Mouse (Mus musculus) G1E (cell line): ENCODE data around the gene Otud7b.

Experiments
- CTCF ChIP-seq: IDR thresholded peaks from 2 replicates; pipeline ENCODE4 v1.5.1; 2012; ENCODE audit warnings: low read depth, low read length, inconsistent platforms, mixed read lengths
- GATA1 ChIP-seq: IDR thresholded peaks from 2 replicates; pipeline ENCODE4 v1.6.1; 2012; ENCODE audit warnings: borderline replicate concordance, low read length, inconsistent platforms, mixed read lengths
- TAL1 ChIP-seq: conservative IDR thresholded peaks from 2 replicates; pipeline ENCODE4 v1.6.1; 2012; ENCODE audit warnings: low read depth, low read length, inconsistent platforms, mixed read lengths

- TF ChIP-seq CTCF (no peak), GATA1 (no peak), TAL1 (no peak)
Measured at GRCm38 (mm10) chr3:96178427-96178826, 74.1 kb downstream of the Otud7b start.
